Comparison of ENCODE assay signal across 25 mouse cellular contexts in the genomic region with DNA sequence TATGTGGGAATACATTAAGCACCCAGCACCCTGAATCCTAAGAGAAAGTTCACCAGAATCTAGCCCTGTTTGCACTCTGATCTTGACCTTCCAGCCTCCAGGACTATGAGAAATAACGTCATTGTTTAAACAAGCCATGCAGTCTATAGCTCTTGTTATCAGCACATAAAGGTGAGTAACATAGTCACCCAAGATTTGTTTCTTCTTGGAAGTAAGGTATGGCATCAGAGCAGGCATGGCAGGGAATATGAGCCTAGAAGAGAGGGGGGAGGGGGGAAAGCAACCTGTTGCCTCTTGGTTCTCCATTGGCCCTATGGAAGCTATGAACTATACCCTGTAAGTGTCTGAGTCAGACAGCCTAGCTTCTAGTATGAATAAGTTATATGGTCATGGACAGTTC.
DNase-seq lines count a peak whose midpoint lies in the region; ATAC-seq and TF ChIP-seq lines count a peak whose summit lies in the region.
"Had no signal": no experiment of that assay in that cellular context is flagged by ENCODE, and none has a peak within 500 bp of the region (broad histone marks: within the 10 kb centered on the region; RNA-seq: fewer than 3 reads in every experiment).

No protein-coding gene starts in this region.

- no peaks in the 10 kb centered on the region for H3K9me3 ChIP-seq in intestine, embryonic 16.5 days (ENCODE audit: control insufficient read depth, low read length)
- no peaks in the 10 kb centered on the region for H3K9me3 ChIP-seq in stomach, embryonic 15.5 days
- H3K9me3 ChIP-seq: embryonic facial prominence, embryonic 12.5 days; embryonic facial prominence, embryonic 15.5 days; forebrain, embryonic 12.5 days; forebrain, embryonic 15.5 days; heart, embryonic 12.5 days; heart, embryonic 15.5 days; hindbrain, embryonic 10.5 days; hindbrain, embryonic 13.5 days had no signal

- H3K4me2 ChIP-seq in intestine, embryonic 16.5 days (ENCODE audit: low read depth, low read length) = no peak overlapping the region
- H3K4me2 ChIP-seq in stomach, embryonic 15.5 days = no peak overlapping the region
- H3K4me2 ChIP-seq: embryonic facial prominence, embryonic 12.5 days; embryonic facial prominence, embryonic 15.5 days; forebrain, embryonic 12.5 days; forebrain, embryonic 15.5 days; heart, embryonic 12.5 days; heart, embryonic 15.5 days; hindbrain, embryonic 13.5 days had no signal

- no peak for TF ChIP-seq CTCF in layer of hippocampus, adult 2 months (conservative IDR thresholded peaks at IDR 0.05)

- ATAC-seq in intestine, embryonic 16.5 days = peak; percentile 87
- peak; percentile 65 for ATAC-seq in stomach, embryonic 15.5 days (ENCODE audit: insufficient read depth, low FRiP score, low read depth)
- ATAC-seq: activated CD4-positive, CD25-positive, alpha-beta regulatory T cell, adult 4 months; forebrain, embryonic 15.5 days had no signal

- peaks cover 7% of the 10 kb centered on the region for H3K4me1 ChIP-seq in intestine, embryonic 16.5 days (ENCODE audit: control insufficient read depth, insufficient read depth, low read length)
- peaks cover 3% of the 10 kb centered on the region; the same call in 1 of the 2 replicates for H3K4me1 ChIP-seq in stomach, embryonic 15.5 days
- H3K4me1 ChIP-seq: embryonic facial prominence, embryonic 12.5 days; embryonic facial prominence, embryonic 15.5 days; forebrain, embryonic 12.5 days; forebrain, embryonic 15.5 days had no signal

- H3K4me3 ChIP-seq in layer of hippocampus, adult 2 months = no peak overlapping the region
- no peak overlapping the region for H3K4me3 ChIP-seq in intestine, embryonic 16.5 days (ENCODE audit: low read length)
- no peak overlapping the region for H3K4me3 ChIP-seq in stomach, embryonic 15.5 days (replicated peaks)
- H3K4me3 ChIP-seq: embryonic facial prominence, embryonic 12.5 days; embryonic facial prominence, embryonic 15.5 days; forebrain, embryonic 12.5 days; forebrain, embryonic 15.5 days; heart, embryonic 12.5 days; heart, embryonic 15.5 days; hindbrain, embryonic 10.5 days; hindbrain, embryonic 13.5 days had no signal

- no peaks in the 10 kb centered on the region for H3K36me3 ChIP-seq in intestine, embryonic 16.5 days (ENCODE audit: control insufficient read depth, insufficient read depth, low read length)
- no peaks in the 10 kb centered on the region for H3K36me3 ChIP-seq in stomach, embryonic 15.5 days
- H3K36me3 ChIP-seq: embryonic facial prominence, embryonic 12.5 days; embryonic facial prominence, embryonic 15.5 days; forebrain, embryonic 12.5 days; forebrain, embryonic 15.5 days; heart, embryonic 12.5 days; heart, embryonic 15.5 days; hindbrain, embryonic 10.5 days; hindbrain, embryonic 13.5 days had no signal

- no peak overlapping the region for H3K9ac ChIP-seq in intestine, embryonic 16.5 days (ENCODE audit: low read depth, low read length)
- H3K9ac ChIP-seq in stomach, embryonic 15.5 days = no peak overlapping the region
- H3K9ac ChIP-seq: embryonic facial prominence, embryonic 12.5 days; embryonic facial prominence, embryonic 15.5 days; forebrain, embryonic 12.5 days; forebrain, embryonic 15.5 days; heart, embryonic 12.5 days; heart, embryonic 15.5 days; hindbrain, embryonic 13.5 days had no signal

- DNase-seq in layer of hippocampus, adult 2 months (ENCODE audit: low spot score in 2 of 2) = no peak
- no peak for DNase-seq in layer of hippocampus, adult 9-11 months
- no peak for DNase-seq in ovary, postnatal 36 days (ENCODE audit: low spot score)
- DNase-seq in cerebellum, adult 9-11 months = no peak
- DNase-seq in thymus, postnatal 10 days (ENCODE audit: low spot score in 2 of 2) = no peak
- DNase-seq: adrenal gland, adult 8-10 months; adrenal gland, postnatal 36 days; cerebellum, adult 18-20 months; cerebellum, adult 9-10 months; cerebellum, postnatal 25 days; gastrocnemius, postnatal 25 days; heart, adult 18-20 months; heart, postnatal 10 days; heart, postnatal 36 days had no signal

- peak overlapping the region; percentile 0; the same call in 1 of the 2 replicates for H3K27ac ChIP-seq in layer of hippocampus, adult 2 months
- H3K27ac ChIP-seq in intestine, embryonic 16.5 days (ENCODE audit: low read length) = no peak overlapping the region
- H3K27ac ChIP-seq in stomach, embryonic 15.5 days = no peak overlapping the region
- H3K27ac ChIP-seq: embryonic facial prominence, embryonic 12.5 days; embryonic facial prominence, embryonic 15.5 days; forebrain, embryonic 12.5 days; forebrain, embryonic 15.5 days; heart, embryonic 15.5 days; hindbrain, embryonic 10.5 days; hindbrain, embryonic 13.5 days had no signal

- H3K27me3 ChIP-seq in intestine, embryonic 16.5 days (replicated peaks; ENCODE audit: control insufficient read depth, insufficient read depth, low read length) = no peaks in the 10 kb centered on the region
- no peaks in the 10 kb centered on the region for H3K27me3 ChIP-seq in stomach, embryonic 15.5 days (replicated peaks)
- H3K27me3 ChIP-seq: embryonic facial prominence, embryonic 12.5 days; embryonic facial prominence, embryonic 15.5 days; forebrain, embryonic 12.5 days; forebrain, embryonic 15.5 days; heart, embryonic 12.5 days; heart, embryonic 15.5 days; hindbrain, embryonic 13.5 days had no signal

- 52% methylated on average over 1 of the region's 1 CpGs for WGBS in intestine, embryonic 16.5 days
- WGBS in stomach, embryonic 15.5 days = 47% methylated on average over 1 of the region's 1 CpGs
